Mouse (Mus musculus) ES-E14 (cell line): ENCODE measurements at regions not wholly inside any gene's neighbourhood (a gene's known extent, or its start where the extent isn't known, plus 50 kb on each side); places are given as distances from the start of the nearest gene placed in this dataset.
A peak's percentile ranks its signal among the peaks of the same experiment; 100 is the strongest.

Experiments used
- DNase-seq: peaks from one replicate; pipeline ENCODE4 v3.0.0-alpha.2; 2013; ENCODE audit warnings: low read depth, low spot score
- H3K27ac ChIP-seq: 2 replicates; pipeline ENCODE4 v1.5.1; 2012; ENCODE audit warnings: low read depth, mild to moderate bottlenecking, low read length, moderate library complexity, mixed read lengths; ENCODE audit not compliant: poor library complexity, insufficient read depth, severe bottlenecking
- H3K36me3 ChIP-seq: 2 replicates; pipeline ENCODE4 v1.6.1; 2012; ENCODE audit warnings: mild to moderate bottlenecking, low read length, moderate library complexity, mixed read lengths; ENCODE audit not compliant: control insufficient read depth, poor library complexity, insufficient read depth, severe bottlenecking
- H3K4me1 ChIP-seq, 2 experiments: fragments of 150-350 bp in 1 of 2; sonication (generic) in 1 of 2; 2 replicates each; pipeline ENCODE4 v1.6.1; 2012; ENCODE audit warnings: low read length in 2 of 2, mild to moderate bottlenecking in 1 of 2, mixed read lengths in 1 of 2; ENCODE audit not compliant: control insufficient read depth in 2 of 2, insufficient read depth in 2 of 2, poor library complexity in 1 of 2
- H3K4me3 ChIP-seq, 2 experiments: fragments of 150-350 bp in 1 of 2; sonication (generic) in 1 of 2; 2 replicates each; pipeline ENCODE4 v1.5.1; 2012; ENCODE audit warnings: low read length in 2 of 2, low read depth in 1 of 2, mild to moderate bottlenecking in 1 of 2, mixed read lengths in 1 of 2; ENCODE audit not compliant: insufficient read depth in 1 of 2, poor library complexity in 1 of 2, severe bottlenecking in 1 of 2
- H3K9ac ChIP-seq: 2 replicates; pipeline ENCODE4 v1.6.1; 2012; ENCODE audit warnings: low read depth, mild to moderate bottlenecking, low read length, mixed read lengths; ENCODE audit not compliant: poor library complexity, insufficient read depth, severe bottlenecking
- H3K9me3 ChIP-seq: fragments of 150-350 bp; sonication (generic); 2 replicates; pipeline ENCODE4 v1.6.1; 2012; ENCODE audit warnings: low read depth, mild to moderate bottlenecking, low read length; ENCODE audit not compliant: control insufficient read depth, insufficient read depth
- CHD2 ChIP-seq: IDR thresholded peaks from 2 replicates; pipeline ENCODE4 v1.6.1; 2014; ENCODE audit warnings: mild to moderate bottlenecking, low read depth, low read length, inconsistent platforms
- HCFC1 ChIP-seq: IDR thresholded peaks from 2 replicates; pipeline ENCODE4 v1.6.1; 2012; ENCODE audit warnings: low read length, inconsistent platforms, borderline replicate concordance; ENCODE audit not compliant: insufficient read depth
- MAFK ChIP-seq: IDR thresholded peaks from 2 replicates; pipeline ENCODE4 v1.6.1; 2014; ENCODE audit warnings: mild to moderate bottlenecking, low read depth, low read length, inconsistent platforms; ENCODE audit not compliant: insufficient read depth
- ZC3H11A ChIP-seq: IDR thresholded peaks from 2 replicates; pipeline ENCODE4 v1.6.1; 2012; ENCODE audit warnings: low read depth, mild to moderate bottlenecking, inconsistent platforms, low read length, borderline replicate concordance
- ZNF384 ChIP-seq: IDR thresholded peaks from 2 replicates; pipeline ENCODE4 v1.6.1; 2012; ENCODE audit warnings: low read depth, low read length, inconsistent platforms
- in situ Hi-C, 2 experiments: fragments of 600-800 bp; cut with MboI; formaldehyde crosslinking; loops; one replicate each; pipeline ENCODE4 v1.15.1; 2025; ENCODE audit warnings: low sequenced_read_pairs in 2 of 2, inconsistent platforms in 1 of 2; ENCODE audit not compliant: unreplicated experiment in 2 of 2

DNA sequence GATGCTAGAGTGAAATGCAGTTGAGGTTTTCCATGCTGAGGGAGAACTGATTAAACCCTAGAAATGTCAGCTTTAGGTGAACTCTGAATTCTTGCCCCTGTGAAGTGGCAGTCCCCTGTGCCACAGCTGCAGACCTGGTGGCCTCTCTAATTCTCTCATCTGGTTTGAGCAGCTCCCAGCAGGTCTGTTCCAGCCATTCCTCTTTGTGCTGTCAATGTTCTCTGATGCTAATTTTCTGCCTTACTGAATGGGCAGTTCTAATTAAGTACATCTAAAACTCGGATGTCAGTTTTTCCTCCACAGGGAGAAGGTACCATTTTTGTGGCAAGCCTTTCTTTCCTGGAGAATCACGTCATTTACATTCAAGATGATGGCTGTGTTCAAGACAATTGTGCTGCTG is 343.1 kb upstream of the Pfkp start:
- in situ Hi-C loops = no loop called here
- TF ChIP-seq ZNF384 = no peak
- no peak for TF ChIP-seq CHD2
- TF ChIP-seq MAFK = no peak
- no peak for TF ChIP-seq HCFC1
- no peak for TF ChIP-seq ZC3H11A
- H3K4me1 ChIP-seq = no peaks in the 10 kb centered on the region
- no peaks in the 10 kb centered on the region for H3K36me3 ChIP-seq
- H3K9me3 ChIP-seq = no peaks in the 10 kb centered on the region
- H3K4me3 ChIP-seq = no peak overlapping the region
- DNase-seq = peak; percentile 13
- H3K9ac ChIP-seq = no peak overlapping the region
- no peak overlapping the region for H3K27ac ChIP-seq

DNA sequence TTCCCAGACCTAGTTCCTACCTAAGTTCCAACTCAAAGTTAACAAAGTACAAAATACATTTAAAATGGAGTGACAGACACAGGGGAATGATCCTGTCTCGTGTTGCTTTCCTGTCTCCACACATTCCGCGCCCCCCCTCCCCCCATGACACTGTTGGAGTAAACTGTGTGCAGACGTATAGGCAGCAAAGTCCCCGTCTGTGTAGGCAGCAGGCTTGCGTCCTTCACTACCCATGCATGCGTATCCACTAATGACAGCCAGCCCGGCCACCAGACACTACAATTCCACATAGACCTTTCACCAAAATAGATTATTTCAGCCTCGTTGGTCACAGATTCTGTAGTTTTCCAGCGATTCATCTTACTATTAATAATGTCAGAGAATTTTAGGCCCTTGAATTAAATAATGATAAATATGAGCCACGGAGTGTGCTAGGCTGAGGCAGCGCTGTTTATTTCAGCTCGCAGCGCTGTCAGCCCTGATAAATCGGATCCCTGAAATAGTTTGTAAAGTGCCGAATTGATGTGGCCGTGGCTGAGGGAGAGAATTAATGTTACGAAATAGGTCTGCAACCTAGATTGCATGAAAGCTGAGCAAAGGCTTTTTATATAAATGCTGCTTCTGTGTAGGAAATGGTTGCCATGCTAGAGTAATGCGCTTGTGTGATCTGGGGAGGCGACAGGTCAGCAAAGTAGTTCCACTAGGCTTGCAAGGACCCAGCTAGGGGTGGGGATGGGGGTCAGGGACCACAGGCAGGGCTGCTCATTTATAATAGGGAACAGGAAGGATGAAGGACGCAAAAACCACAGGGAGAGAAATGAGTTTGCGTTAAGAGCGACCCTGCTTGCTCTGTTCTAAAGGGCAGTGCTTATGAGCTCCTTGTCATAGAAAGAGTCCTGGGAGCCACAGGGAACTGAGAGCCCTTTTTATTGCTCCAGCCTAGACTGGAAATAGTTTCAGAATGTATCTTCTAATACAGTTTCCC is 336.7 kb upstream of the Pfkp start:
- TF ChIP-seq ZC3H11A (no peak), ZNF384 (no peak), CHD2 (no peak), HCFC1 (no peak), MAFK (no peak)
- no peak for DNase-seq
- Histone ChIP-seq H3K36me3 (no peaks in the 10 kb centered on the region), H3K4me1 (no peaks in the 10 kb centered on the region), H3K9me3 (no peaks in the 10 kb centered on the region), H3K9ac (no peak overlapping the region), H3K27ac (no peak overlapping the region), H3K4me3 (no peak overlapping the region)
- in situ Hi-C loops = no loop called here

DNA sequence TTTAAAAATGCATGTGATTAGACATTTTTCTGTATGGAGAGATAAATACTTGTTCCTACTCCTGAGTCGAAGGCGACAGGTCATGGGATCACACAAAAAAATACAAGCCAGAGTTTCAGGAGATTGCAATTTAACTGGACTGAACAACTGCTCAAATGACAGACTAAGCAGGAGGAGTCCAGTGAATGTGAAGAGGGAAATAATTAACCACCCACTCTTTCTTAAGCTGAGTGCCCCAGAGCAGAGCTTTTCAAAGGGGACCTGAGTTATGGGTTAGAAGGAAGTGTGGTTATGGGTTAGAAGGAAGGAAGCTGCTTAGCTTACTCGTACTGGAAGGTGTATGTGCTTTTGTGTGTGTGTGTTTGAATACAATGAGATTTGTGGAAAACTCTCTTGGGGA is 307.1 kb upstream of the Pfkp start:
- H3K9me3 ChIP-seq = no peaks in the 10 kb centered on the region
- H3K4me3 ChIP-seq = no peak overlapping the region
- no peak for DNase-seq
- H3K27ac ChIP-seq = no peak overlapping the region
- in situ Hi-C loops = no loop called here
- no peaks in the 10 kb centered on the region for H3K4me1 ChIP-seq
- H3K36me3 ChIP-seq = no peaks in the 10 kb centered on the region
- TF ChIP-seq CHD2 = no peak
- TF ChIP-seq HCFC1 = no peak
- no peak for TF ChIP-seq ZNF384
- TF ChIP-seq ZC3H11A = no peak
- H3K9ac ChIP-seq = no peak overlapping the region

DNA sequence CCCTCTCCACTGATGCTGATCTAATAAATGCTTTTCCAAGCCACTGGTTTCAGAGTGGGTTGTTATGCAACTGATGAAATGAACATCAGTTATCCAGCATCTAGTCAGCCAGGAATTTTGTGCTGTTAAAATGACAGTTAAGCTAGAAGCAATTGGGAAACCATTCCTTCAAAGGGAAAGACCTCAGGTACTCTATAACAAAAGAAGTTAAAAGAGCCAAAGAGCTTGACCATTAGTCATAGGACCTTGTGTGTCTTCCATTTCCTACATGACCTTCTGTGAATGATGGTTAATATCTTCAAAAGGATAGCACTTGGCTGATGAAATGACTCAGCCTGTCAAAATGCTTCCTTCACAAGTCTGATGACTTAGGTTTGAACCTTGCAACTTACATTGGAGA is 275.6 kb upstream of the Pfkp start:
- no peaks in the 10 kb centered on the region for H3K9me3 ChIP-seq
- peaks cover 0 to 3% of the 10 kb centered on the region in 2 experiments; a peak in 1 of 4 replicates for H3K4me1 ChIP-seq
- H3K4me3 ChIP-seq = no peak overlapping the region
- in situ Hi-C loops = no loop called here
- no peak for TF ChIP-seq MAFK
- TF ChIP-seq HCFC1 = no peak
- no peak for TF ChIP-seq ZC3H11A
- TF ChIP-seq CHD2 = no peak
- TF ChIP-seq ZNF384 = no peak
- no peaks in the 10 kb centered on the region for H3K36me3 ChIP-seq
- H3K9ac ChIP-seq = no peak overlapping the region
- no peak overlapping the region for H3K27ac ChIP-seq
- no peak for DNase-seq

DNA sequence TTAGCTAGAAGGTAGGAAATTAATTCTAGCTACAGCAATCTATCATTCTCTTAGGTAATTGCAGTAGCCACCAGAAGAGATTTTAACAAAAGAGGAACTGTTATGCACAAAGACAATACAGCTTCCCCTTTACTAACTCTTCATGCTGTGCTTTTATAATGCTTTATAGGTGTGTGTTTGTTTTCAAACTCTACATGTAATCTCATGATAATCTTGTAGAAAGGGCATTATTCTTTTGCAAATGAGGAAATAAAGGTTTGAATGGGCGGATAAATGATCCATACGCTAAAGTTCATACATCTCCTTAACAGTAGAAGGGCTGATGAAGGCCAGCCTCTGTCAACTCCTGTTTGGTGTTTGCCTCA is 273.8 kb upstream of the Pfkp start:
- H3K4me3 ChIP-seq = no peak overlapping the region
- TF ChIP-seq CHD2 = peak; percentile 67; the same call in 1 of the 2 replicates
- TF ChIP-seq HCFC1 = no peak
- peaks cover 0 to 3% of the 10 kb centered on the region in 2 experiments; a peak in 1 of 4 replicates for H3K4me1 ChIP-seq
- DNase-seq = peak; percentile 67
- H3K27ac ChIP-seq = no peak overlapping the region
- no peaks in the 10 kb centered on the region for H3K36me3 ChIP-seq
- no peak overlapping the region for H3K9ac ChIP-seq
- no peaks in the 10 kb centered on the region for H3K9me3 ChIP-seq
- in situ Hi-C loops = no loop called here
